Mouse (Mus musculus) left cerebral cortex, postnatal 25 days (tissue): ENCODE measurements at regions not wholly inside any gene's neighbourhood (a gene's known extent, or its start where the extent isn't known, plus 50 kb on each side); places are given as distances from the start of the nearest gene placed in this dataset.

Source experiments
- DNase-seq, 2 experiments: peaks; one replicate each; pipeline ENCODE4 v3.0.0; 2022; ENCODE audit warnings: low spot score in 2 of 2, mixed read lengths in 1 of 2
- intact Hi-C: fragments of 180-260 bp; cut with DNase I; formaldehyde crosslinking; loops from one replicate; pipeline ENCODE4 v1.15.1; 2025

GRCm38 (mm10) chr3:129444221-129444620 is 87.9 kb upstream of the Elovl6 start:
- intact Hi-C loops: no loop called here
- DNase-seq: no peak

- intact Hi-C loops: no loop called here
- no peak for DNase-seq
These were observed 86.2 kb upstream of the Elovl6 start for GRCm38 (mm10) chr3:129445961-129446360.

- intact Hi-C loops: no loop called here
These were observed 82.2 kb upstream of the Elovl6 start for GRCm38 (mm10) chr3:129449928-129450327.

GRCm38 (mm10) chr3:129450671-129451070 is 81.5 kb upstream of the Elovl6 start:
- intact Hi-C loops: no loop called here
- no peak for DNase-seq

More at GRCm38 (mm10) chr3:129449928-129450327, 82.2 kb upstream of the Elovl6 start:
- DNase-seq: no peak

GRCm38 (mm10) chr3:129470088-129470487 is 62.1 kb upstream of the Elovl6 start:
- DNase-seq: no peak
- intact Hi-C loops: no loop called here

- intact Hi-C loops: no loop called here
- DNase-seq: no peak
These were observed 60.8 kb upstream of the Elovl6 start for GRCm38 (mm10) chr3:129471332-129471731.

- DNase-seq: no peak
- intact Hi-C loops: no loop called here
These were observed 60.1 kb upstream of the Elovl6 start for GRCm38 (mm10) chr3:129472008-129472407.

GRCm38 (mm10) chr3:129474451-129474850 is 57.7 kb upstream of the Elovl6 start:
- DNase-seq: no peak
- intact Hi-C loops: no loop called here

- intact Hi-C loops: no loop called here
These were observed 55.9 kb upstream of the Elovl6 start for GRCm38 (mm10) chr3:129476250-129476649.

GRCm38 (mm10) chr3:129478093-129478492 is 54.1 kb upstream of the Elovl6 start:
- intact Hi-C loops: no loop called here
- peak; percentile 3 to 36 for DNase-seq

More at GRCm38 (mm10) chr3:129476250-129476649, 55.9 kb upstream of the Elovl6 start:
- no peak for DNase-seq

GRCm38 (mm10) chr3:129481293-129481692 is 50.9 kb upstream of the Elovl6 start:
- DNase-seq: no peak
- intact Hi-C loops: no loop called here
